Mouse (Mus musculus) forebrain, embryonic 13.5 days (tissue): Measurements from ENCODE around the gene Xkr7. TPM values are rescaled to one million over a fixed set of nuclear protein-coding genes. Genes with fewer than 3 reads are reported as not detected.
A peak's percentile ranks its signal among the peaks of the same experiment; 100 is the strongest.

ENCODE experiments used
- ATAC-seq: fragments of 200-750 bp; cut with Nextera tagmentation; 2 replicates; pipeline ENCODE4 v1.8.0; 2017
- H3K27ac ChIP-seq: fragments of 300-500 bp; sonication (generic); 2 replicates; pipeline ENCODE4 v1.5.1; 2015; ENCODE audit warnings: inconsistent platforms, mild to moderate bottlenecking, moderate library complexity
- H3K27me3 ChIP-seq: fragments of 300-500 bp; sonication (generic); 2 replicates; pipeline ENCODE4 v1.6.1; 2015; ENCODE audit warnings: mild to moderate bottlenecking, inconsistent platforms
- H3K36me3 ChIP-seq: fragments of 300-500 bp; sonication (generic); 2 replicates; pipeline ENCODE4 v1.6.1; 2015; ENCODE audit warnings: mild to moderate bottlenecking, inconsistent platforms; ENCODE audit not compliant: poor library complexity, severe bottlenecking
- H3K4me1 ChIP-seq: fragments of 300-500 bp; sonication (generic); 2 replicates; pipeline ENCODE4 v1.6.1; 2015; ENCODE audit warnings: inconsistent platforms
- H3K4me2 ChIP-seq: fragments of 300-500 bp; sonication (generic); 2 replicates; pipeline ENCODE4 v1.6.1; 2015; ENCODE audit warnings: inconsistent platforms, mild to moderate bottlenecking, moderate library complexity
- H3K4me3 ChIP-seq: fragments of 300-500 bp; sonication (generic); 2 replicates; pipeline ENCODE4 v1.5.1; 2015; ENCODE audit warnings: mild to moderate bottlenecking, inconsistent platforms
- H3K9ac ChIP-seq: fragments of 300-500 bp; sonication (generic); 2 replicates; pipeline ENCODE4 v1.6.1; 2015; ENCODE audit warnings: mild to moderate bottlenecking, inconsistent platforms
- H3K9me3 ChIP-seq: fragments of 300-500 bp; sonication (generic); replicated peaks from 2 replicates; pipeline ENCODE4 v1.6.1; 2016; ENCODE audit warnings: inconsistent platforms
- WGBS: fragments of 180-500 bp; shearing (Covaris S2); methylation state at CpG from one replicate; pipeline ENCODE4 v1.1.7; 2015; 5-methylcytosine and 5-hydroxymethylcytosine counted together
- polyA plus RNA-seq: library from polyadenylated mRNA; unstranded; fragments of >200 nt; fragmentation: Nextera tagmentation; extraction: Ambion mirVana; gene quantifications from 2 replicates; pipeline ENCODE4 v1.2.1, GENCODE M21; 2015

The Xkr7 gene
- polyA plus RNA-seq, result 1.0 and 1.5 TPM in 2 replicates

DNA sequence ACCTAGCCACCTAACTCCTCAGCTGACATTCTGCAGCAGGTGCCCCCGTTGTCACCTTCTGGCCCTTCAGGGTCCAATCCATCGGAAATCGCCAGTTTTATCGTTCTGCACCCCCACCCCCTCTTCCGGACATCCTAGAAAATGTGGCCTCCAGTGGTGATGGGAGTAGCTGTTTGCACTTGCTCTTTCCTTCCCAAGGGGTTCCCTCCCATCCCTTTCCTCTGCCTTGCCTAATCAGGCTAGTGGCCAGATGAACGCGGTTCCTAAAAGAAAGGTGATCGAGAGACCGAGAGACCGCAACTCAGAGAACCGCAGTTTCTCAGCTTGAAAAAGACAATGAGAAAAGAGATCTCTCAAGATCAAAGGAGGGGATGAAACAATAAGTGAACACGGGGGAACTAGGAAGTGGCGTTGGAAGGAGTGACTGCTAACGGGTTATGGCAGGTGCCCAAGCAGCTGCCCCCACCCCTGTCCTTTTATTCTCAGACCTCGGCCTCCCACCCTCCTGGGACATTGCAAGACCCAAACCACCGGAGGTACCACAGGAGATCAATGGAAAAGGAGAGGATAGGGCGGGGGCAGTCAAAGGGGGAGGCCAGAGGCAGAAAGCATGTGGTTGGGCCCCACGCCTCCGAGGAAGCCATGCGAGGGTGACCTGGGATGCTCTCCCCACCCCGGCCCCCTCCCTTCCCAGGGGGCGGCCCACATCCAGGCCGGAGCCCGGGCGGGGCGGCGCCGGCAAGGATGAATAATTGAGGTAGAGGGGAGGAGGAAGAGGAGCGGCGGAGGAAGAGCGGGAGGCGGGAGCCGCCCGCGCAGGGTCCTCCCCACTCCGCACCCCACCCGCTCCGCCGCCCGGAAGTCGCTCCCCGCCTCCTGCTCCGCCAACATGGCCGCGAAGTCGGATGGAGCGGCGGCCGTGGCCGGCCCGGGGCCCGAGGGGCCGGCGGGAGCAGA is at the start of gene Xkr7:
Gene Xkr7 (plus strand): TSS at position 727 of the 957 bp plus-strand sequence.
- Histone ChIP-seq H3K9me3 (no peaks in the 10 kb centered on the region), H3K9ac (peak within 1 kb of the TSS; percentile 75), H3K4me1 (peaks cover 36% of the 10 kb centered on the region), H3K4me3 (peak within 1 kb of the TSS; percentile 63), H3K4me2 (peak within 1 kb of the TSS; percentile 73), H3K36me3 (no peaks in the 10 kb centered on the region), H3K27me3 (peaks cover 59% of the 10 kb centered on the region), H3K27ac (peak within 1 kb of the TSS; percentile 68)
- WGBS, result under 1% methylated on average over 23 of the region's 54 CpGs
- ATAC-seq, result peak; percentile 78

GRCm38 (mm10) chr2:152985582-152985981 is 46.1 kb upstream of the Xkr7 start:
- Histone ChIP-seq H3K9me3 (no peaks in the 10 kb centered on the region), H3K9ac (no peak overlapping the region), H3K4me1 (peaks cover 7% of the 10 kb centered on the region), H3K27me3 (no peaks in the 10 kb centered on the region), H3K4me2 (no peak overlapping the region), H3K36me3 (no peaks in the 10 kb centered on the region), H3K27ac (no peak overlapping the region), H3K4me3 (no peak overlapping the region)
- peak; percentile 85 for ATAC-seq
- 6% methylated on average over 1 of the region's 1 CpGs for WGBS

DNA sequence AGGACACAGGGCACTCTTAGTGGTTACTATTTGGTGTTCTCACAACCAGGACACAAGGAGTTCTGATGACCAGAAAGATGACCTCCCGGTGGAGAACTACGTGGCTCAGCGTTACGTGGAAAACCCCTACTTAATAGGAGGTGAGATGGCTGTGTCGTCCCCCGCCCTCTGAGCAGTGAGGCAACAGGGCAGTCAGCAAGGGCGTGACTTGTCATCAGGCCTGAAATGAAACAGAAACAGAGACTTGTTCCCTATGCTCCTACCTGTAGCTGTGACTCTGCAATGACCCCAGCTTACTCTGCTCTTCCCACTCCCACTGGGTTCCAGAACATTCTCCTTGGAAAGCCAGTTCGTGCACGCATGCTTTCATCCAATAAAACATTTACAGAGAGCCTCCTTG is 40.1 kb upstream of the Xkr7 start:
- Histone ChIP-seq H3K4me3 (no peak overlapping the region), H3K9me3 (no peaks in the 10 kb centered on the region), H3K27ac (no peak overlapping the region), H3K4me2 (no peak overlapping the region), H3K4me1 (no peaks in the 10 kb centered on the region), H3K36me3 (no peaks in the 10 kb centered on the region), H3K9ac (no peak overlapping the region), H3K27me3 (no peaks in the 10 kb centered on the region)
- ATAC-seq, result no peak
- WGBS, result 88% methylated on average over 9 of the region's 9 CpGs

DNA sequence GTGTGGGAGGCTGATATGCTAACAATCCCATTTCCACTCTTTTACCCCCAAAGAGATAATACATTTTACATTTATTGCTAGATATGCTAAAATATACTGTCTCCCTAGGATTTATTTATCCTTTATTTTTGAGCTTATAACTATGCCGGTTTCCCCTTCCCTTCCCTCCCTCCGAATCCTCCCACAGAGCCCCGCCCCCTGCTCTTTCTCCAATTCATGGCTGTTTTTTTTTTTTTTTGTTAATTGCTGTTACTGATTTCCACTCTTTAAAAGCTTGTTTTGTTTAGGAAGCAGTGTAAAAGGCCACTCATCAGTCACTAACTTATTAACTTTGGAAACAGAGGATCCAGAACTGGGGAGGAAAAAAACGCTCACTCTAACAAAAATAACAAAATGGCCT is 34.6 kb upstream of the Xkr7 start:
- no peaks in the 10 kb centered on the region for H3K27me3 ChIP-seq
- H3K4me2 ChIP-seq, result no peak overlapping the region
- 74% methylated on average over 4 of the region's 4 CpGs for WGBS
- H3K27ac ChIP-seq, result no peak overlapping the region
- no peaks in the 10 kb centered on the region for H3K36me3 ChIP-seq
- no peak for ATAC-seq
- H3K4me3 ChIP-seq, result no peak overlapping the region
- H3K9me3 ChIP-seq, result no peaks in the 10 kb centered on the region
- H3K9ac ChIP-seq, result no peak overlapping the region
- no peaks in the 10 kb centered on the region for H3K4me1 ChIP-seq

GRCm38 (mm10) chr2:153002492-153003248 is 29.0 kb upstream of the Xkr7 start:
- H3K36me3 ChIP-seq, result peaks cover 11% of the 10 kb centered on the region
- 0 out of 2 replicates have a peak, but pooled peaks cover 4% of the 10 kb centered on the region for H3K27me3 ChIP-seq
- no peak overlapping the region for H3K9ac ChIP-seq
- H3K4me3 ChIP-seq, result no peak overlapping the region
- 90% methylated on average over 15 of the region's 15 CpGs for WGBS
- no peak for ATAC-seq
- no peak overlapping the region for H3K27ac ChIP-seq
- peaks cover 11% of the 10 kb centered on the region for H3K4me1 ChIP-seq
- no peak overlapping the region for H3K4me2 ChIP-seq
- H3K9me3 ChIP-seq, result no peaks in the 10 kb centered on the region

DNA sequence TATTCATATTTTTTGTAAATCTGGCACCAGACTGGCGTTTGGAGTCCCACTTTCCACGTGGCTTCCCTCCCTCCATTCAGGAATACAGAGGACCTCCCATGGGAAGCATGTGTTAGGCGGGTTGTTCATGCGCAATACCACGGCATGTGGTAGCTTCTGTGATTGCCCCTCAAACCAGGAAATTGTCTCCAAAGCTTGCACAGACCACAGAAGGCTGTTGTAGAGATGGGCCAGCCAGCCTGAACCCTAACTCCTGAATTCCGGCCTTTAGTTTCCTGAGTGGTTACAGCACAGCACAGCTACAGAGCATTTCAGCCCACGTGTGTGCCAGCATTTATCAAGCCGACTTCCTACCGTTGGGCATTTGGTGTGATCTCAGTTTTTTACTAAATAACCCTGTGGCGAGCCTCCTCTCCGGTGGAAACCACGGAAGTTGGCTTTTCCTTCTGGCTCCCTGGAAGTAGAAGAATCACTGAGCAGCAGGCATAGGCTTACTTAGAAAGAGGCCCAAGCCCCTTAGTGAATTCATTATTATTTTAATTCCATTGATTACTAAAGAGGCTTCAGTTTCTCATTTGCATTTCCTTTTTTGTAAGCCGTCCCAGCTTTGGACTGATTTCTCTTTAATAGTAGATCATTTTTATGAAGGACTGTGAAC is 27.8 kb upstream of the Xkr7 start:
- peak; percentile 78 for ATAC-seq
- Histone ChIP-seq H3K9me3 (no peaks in the 10 kb centered on the region), H3K36me3 (peaks cover 22% of the 10 kb centered on the region), H3K27me3 (0 out of 2 replicates have a peak, but pooled peaks cover 4% of the 10 kb centered on the region), H3K4me2 (peak overlapping the region; percentile 35; the same call in 1 of the 2 replicates), H3K27ac (peak overlapping the region; percentile 52), H3K4me1 (peaks cover 11% of the 10 kb centered on the region), H3K9ac (no peak overlapping the region), H3K4me3 (no peak overlapping the region)
- 22% methylated on average over 13 of the region's 13 CpGs for WGBS

DNA sequence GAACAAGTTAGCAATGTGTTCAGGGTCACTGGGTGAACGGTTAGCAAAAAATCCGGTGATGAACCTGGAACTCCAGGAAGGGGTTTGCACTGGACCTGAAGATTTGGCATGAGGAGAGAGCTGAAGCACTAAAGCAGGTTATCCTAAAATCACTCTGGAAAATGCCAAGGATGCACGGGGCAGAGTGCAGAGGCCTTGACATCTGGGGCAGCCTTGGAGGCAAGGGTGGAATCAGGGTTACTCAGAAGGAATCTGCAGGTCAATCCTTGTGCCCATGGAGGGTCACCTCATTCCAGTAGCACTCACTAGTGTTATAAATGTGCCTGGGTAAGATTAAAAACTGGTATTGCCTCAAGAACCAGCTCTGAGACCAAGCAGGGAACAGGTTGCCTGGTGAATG is 25.7 kb upstream of the Xkr7 start:
- H3K36me3 ChIP-seq, result peaks cover 43% of the 10 kb centered on the region
- no peak overlapping the region for H3K4me2 ChIP-seq
- no peak overlapping the region for H3K4me3 ChIP-seq
- H3K9me3 ChIP-seq, result no peaks in the 10 kb centered on the region
- no peak overlapping the region for H3K27ac ChIP-seq
- peaks cover 11% of the 10 kb centered on the region for H3K4me1 ChIP-seq
- no peak overlapping the region for H3K9ac ChIP-seq
- ATAC-seq, result no peak
- 0 out of 2 replicates have a peak, but pooled peaks cover 4% of the 10 kb centered on the region for H3K27me3 ChIP-seq
- 87% methylated on average over 3 of the region's 3 CpGs for WGBS

DNA sequence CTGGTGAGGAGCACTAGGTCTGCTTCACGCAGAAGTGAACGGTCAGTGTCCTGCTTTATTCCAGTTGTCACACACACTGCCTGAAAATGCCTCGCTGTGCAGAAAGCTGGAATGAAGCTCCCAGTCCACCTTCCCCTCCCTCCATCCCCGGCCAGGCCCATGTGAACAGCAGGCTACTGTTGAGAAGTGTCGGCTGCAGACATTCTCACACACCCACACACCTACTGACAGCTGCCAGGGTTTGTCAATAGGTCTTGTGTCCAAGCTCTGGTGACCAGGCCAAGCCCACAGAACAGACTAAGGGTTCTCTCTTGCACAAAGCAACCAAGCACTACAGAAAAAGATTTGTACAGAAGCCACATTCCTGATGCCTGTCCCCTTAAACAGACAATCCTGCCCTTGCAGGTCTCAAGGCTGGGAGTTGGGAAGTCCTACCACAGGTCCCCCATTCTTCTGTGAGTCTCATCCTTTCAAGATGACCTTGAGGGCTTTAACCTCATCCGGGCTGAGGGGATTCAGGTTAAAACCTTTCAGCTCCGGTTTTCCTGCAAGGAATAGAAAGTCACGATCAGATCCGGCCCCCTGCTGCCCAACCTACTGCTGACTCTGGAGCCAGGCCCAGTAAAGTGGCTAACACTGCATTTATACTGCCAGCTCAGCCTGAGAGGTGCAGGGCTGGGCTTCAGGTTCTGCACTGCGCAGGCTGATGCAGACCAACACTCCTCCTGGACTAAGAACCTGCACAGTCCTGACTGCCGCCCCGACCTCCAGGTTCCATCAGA is 22.3 kb upstream of the Xkr7 start:
- no peak for ATAC-seq
- Histone ChIP-seq H3K27me3 (no peaks in the 10 kb centered on the region), H3K27ac (no peak overlapping the region), H3K4me1 (peaks cover 10% of the 10 kb centered on the region), H3K4me2 (no peak overlapping the region), H3K9ac (no peak overlapping the region), H3K4me3 (no peak overlapping the region), H3K9me3 (no peaks in the 10 kb centered on the region), H3K36me3 (peaks cover 63% of the 10 kb centered on the region)
- 90% methylated on average over 12 of the region's 12 CpGs for WGBS

GRCm38 (mm10) chr2:153013724-153014515 is 17.7 kb upstream of the Xkr7 start:
- H3K9me3 ChIP-seq, result no peaks in the 10 kb centered on the region
- no peak overlapping the region for H3K27ac ChIP-seq
- peaks cover 5% of the 10 kb centered on the region; the same call in 1 of the 2 replicates for H3K27me3 ChIP-seq
- H3K4me3 ChIP-seq, result peak overlapping the region; percentile 90
- 93% methylated on average over 11 of the region's 11 CpGs for WGBS
- peak overlapping the region; percentile 87; the same call in 1 of the 2 replicates for H3K9ac ChIP-seq
- peaks cover 41% of the 10 kb centered on the region for H3K36me3 ChIP-seq
- peak overlapping the region; percentile 84 for H3K4me2 ChIP-seq
- peaks cover 19% of the 10 kb centered on the region for H3K4me1 ChIP-seq
- ATAC-seq, result no peak

DNA sequence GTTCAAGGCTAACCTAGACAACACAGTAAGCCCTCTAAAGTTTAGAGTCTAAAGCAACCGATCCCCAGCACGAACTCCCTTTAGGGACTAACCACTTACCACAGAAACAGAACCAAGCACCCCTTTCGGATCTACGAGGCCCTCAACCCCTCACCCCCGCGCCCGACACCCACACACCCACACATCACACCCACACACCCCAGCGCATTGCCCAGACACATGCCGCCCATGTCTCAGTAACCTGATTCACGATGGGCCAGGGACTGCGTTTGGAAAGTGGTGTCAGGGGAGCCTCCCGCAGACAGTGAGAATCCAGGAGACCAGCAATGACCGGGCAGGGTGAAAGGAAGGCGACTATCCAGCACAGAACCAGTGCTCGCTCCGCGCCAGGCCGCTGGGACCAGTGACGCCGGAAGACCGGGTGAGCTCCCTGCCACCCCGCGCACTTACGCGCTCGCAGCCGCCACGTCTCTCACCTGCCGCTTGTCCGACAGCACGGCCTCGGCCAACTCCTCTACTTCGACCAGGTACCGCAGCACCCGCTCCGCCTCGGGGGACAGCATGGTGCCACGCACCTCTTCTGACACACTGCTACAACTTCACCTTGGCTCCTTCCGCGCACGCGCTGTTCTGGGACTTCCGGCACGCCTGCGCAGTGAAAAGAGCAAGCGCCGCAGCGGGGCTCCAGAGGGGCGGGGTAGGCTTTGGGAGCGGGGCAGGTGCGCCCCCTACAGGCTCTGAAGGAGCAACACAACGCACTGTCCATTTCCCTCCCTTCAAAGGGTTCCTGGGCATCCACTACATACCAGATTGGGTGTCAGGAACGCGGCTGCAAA is 16.7 kb upstream of the Xkr7 start, which contains the start of gene Pdrg1:
Gene Pdrg1 (minus strand): TSS at position 670 of the 836 bp plus-strand sequence.
- peak within 1 kb of the TSS; percentile 87 for H3K9ac ChIP-seq
- WGBS, result 2% methylated on average over 54 of the region's 54 CpGs
- peaks cover 19% of the 10 kb centered on the region for H3K4me1 ChIP-seq
- H3K9me3 ChIP-seq, result no peaks in the 10 kb centered on the region
- peak; percentile 95 for ATAC-seq
- H3K4me3 ChIP-seq, result peak within 1 kb of the TSS; percentile 90
- peak within 1 kb of the TSS; percentile 84 for H3K4me2 ChIP-seq
- H3K27ac ChIP-seq, result peak within 1 kb of the TSS; percentile 54; the same call in 1 of the 2 replicates
- peaks cover 8% of the 10 kb centered on the region; the same call in 1 of the 2 replicates for H3K27me3 ChIP-seq
- H3K36me3 ChIP-seq, result peaks cover 30% of the 10 kb centered on the region
